Mouse (Mus musculus) myocyte (in vitro differentiated cells): ENCODE data around the gene Cgn.
"Not testable (repeated sequence)": the region's sequence is repeated elsewhere in the genome, so short reads cannot be mapped to it uniquely, and the experiment has no call there.

Experiments
- MAX ChIP-seq: IDR thresholded peaks from one replicate; pipeline ENCODE4 v1.6.1; 2011; ENCODE audit warnings: low read depth, mild to moderate bottlenecking, control low read depth
- MYOD1 ChIP-seq, 3 experiments: IDR thresholded peaks; one replicate each; pipeline ENCODE4 v1.6.1; 2011; ENCODE audit warnings: control low read depth in 2 of 3, low read depth in 2 of 3, mild to moderate bottlenecking in 2 of 3, moderate library complexity in 1 of 3; ENCODE audit not compliant: insufficient read length in 2 of 3, control insufficient read depth in 1 of 3
- MYOG ChIP-seq, 3 experiments: IDR thresholded peaks; one replicate each; pipeline ENCODE4 v1.6.1; 2011; ENCODE audit warnings: control low read depth in 2 of 3, low read depth in 2 of 3, mild to moderate bottlenecking in 2 of 3; ENCODE audit not compliant: insufficient read length in 2 of 3, control insufficient read depth in 1 of 3, insufficient read depth in 1 of 3
- POLR2A ChIP-seq: IDR thresholded peaks from one replicate; pipeline ENCODE4 v1.6.1; 2011; ENCODE audit warnings: low read depth, mild to moderate bottlenecking, control low read depth, moderate library complexity; ENCODE audit not compliant: insufficient read length
- SRF ChIP-seq: IDR thresholded peaks from one replicate; pipeline ENCODE4 v1.6.1; 2011; ENCODE audit warnings: low read depth; ENCODE audit not compliant: control insufficient read depth, insufficient read length
- TCF12 ChIP-seq: IDR thresholded peaks from one replicate; pipeline ENCODE4 v1.6.1; 2011; ENCODE audit warnings: mild to moderate bottlenecking, control low read depth; ENCODE audit not compliant: poor library complexity, insufficient read depth, severe bottlenecking
- USF1 ChIP-seq: IDR thresholded peaks from one replicate; pipeline ENCODE4 v1.6.1; 2011; ENCODE audit warnings: low read depth, mild to moderate bottlenecking, control low read depth, moderate library complexity

- not testable (repeated sequence) for TF ChIP-seq USF1; POLR2A; MYOD1 (IDR thresholded peaks at IDR 0.05; ENCODE audit: control insufficient read depth in 1 of 3, insufficient read length in 2 of 3, low read depth in 2 of 3); TCF12; SRF; MAX; MYOG (IDR thresholded peaks at IDR 0.05; ENCODE audit: control insufficient read depth in 1 of 3, insufficient read depth in 1 of 3, insufficient read length in 2 of 3, low read depth in 2 of 3)
Measured at GRCm38 (mm10) chr3:94757251-94758055, 28.8 kb downstream of the Cgn start.
